ENCODE assay signal across 14 mouse cellular contexts in genomic region chr11:64968939-64969342, GRCm38 (mm10). TPM values are rescaled to one million over a fixed set of nuclear protein-coding genes. Genes with fewer than 3 reads are reported as not detected.
DNase-seq lines count a peak whose midpoint lies in the region; ATAC-seq and TF ChIP-seq lines count a peak whose summit lies in the region.
"Had no signal": no experiment of that assay in that cellular context is flagged by ENCODE, and none has a peak within 500 bp of the region (broad histone marks: within the 10 kb centered on the region; RNA-seq: fewer than 3 reads in every experiment).

No protein-coding gene starts in this region.

- no peak overlapping the region for H3K4me3 ChIP-seq in forebrain, embryonic 14.5 days (ENCODE audit: low read depth, low read length)
- no peak overlapping the region for H3K4me3 ChIP-seq in forebrain, embryonic 10.5 days
- H3K4me3 ChIP-seq in lung, postnatal 0 days (ENCODE audit: low read depth, low read length), result no peak overlapping the region
- H3K4me3 ChIP-seq: embryonic facial prominence, embryonic 15.5 days; forebrain, embryonic 13.5 days; heart, embryonic 15.5 days; layer of hippocampus, adult 2 months had no signal

- H3K9me3 ChIP-seq in forebrain, embryonic 14.5 days (replicated peaks; ENCODE audit: control insufficient read depth, low read length), result no peaks in the 10 kb centered on the region
- H3K9me3 ChIP-seq in forebrain, embryonic 10.5 days, result no peaks in the 10 kb centered on the region
- no peaks in the 10 kb centered on the region for H3K9me3 ChIP-seq in lung, postnatal 0 days (ENCODE audit: low read length)
- H3K9me3 ChIP-seq: embryonic facial prominence, embryonic 15.5 days; forebrain, embryonic 13.5 days; heart, embryonic 15.5 days had no signal

- ATAC-seq in forebrain, embryonic 14.5 days, result 0 out of 2 replicates have a peak, but pooled peaks have one; percentile 29
- ATAC-seq in lung, postnatal 0 days, result peak; percentile 14; the same call in 1 of the 2 replicates

- H3K4me1 ChIP-seq in forebrain, embryonic 14.5 days (ENCODE audit: control insufficient read depth, insufficient read depth, low read length), result no peaks in the 10 kb centered on the region; the same call in 1 of the 2 replicates
- peaks cover 9% of the 10 kb centered on the region for H3K4me1 ChIP-seq in forebrain, embryonic 10.5 days
- H3K4me1 ChIP-seq in lung, postnatal 0 days (ENCODE audit: insufficient read depth, low read depth, low read length), result no peaks in the 10 kb centered on the region
- H3K4me1 ChIP-seq: forebrain, embryonic 13.5 days; heart, embryonic 15.5 days had no signal

- no peak overlapping the region for H3K9ac ChIP-seq in forebrain, embryonic 14.5 days (ENCODE audit: low read length)
- H3K9ac ChIP-seq in lung, postnatal 0 days (replicated peaks; ENCODE audit: low read depth), result no peak overlapping the region
- H3K9ac ChIP-seq: embryonic facial prominence, embryonic 15.5 days; forebrain, embryonic 13.5 days; heart, embryonic 15.5 days; liver, postnatal 0 days had no signal

- no peak overlapping the region for H3K27ac ChIP-seq in forebrain, embryonic 14.5 days (ENCODE audit: low read depth, low read length)
- H3K27ac ChIP-seq in forebrain, embryonic 10.5 days, result no peak overlapping the region
- H3K27ac ChIP-seq in lung, postnatal 0 days (ENCODE audit: low read length), result no peak overlapping the region
- H3K27ac ChIP-seq: embryonic facial prominence, embryonic 15.5 days; forebrain, embryonic 13.5 days; heart, embryonic 15.5 days; kidney, postnatal 0 days; layer of hippocampus, adult 2 months had no signal

- no peak for TF ChIP-seq CTCF in lung, postnatal 0 days (IDR thresholded peaks at IDR 0.05)

- H3K4me2 ChIP-seq in forebrain, embryonic 14.5 days (ENCODE audit: low read length), result no peak overlapping the region
- H3K4me2 ChIP-seq in lung, postnatal 0 days (replicated peaks; ENCODE audit: low read depth, low read length), result no peak overlapping the region
- H3K4me2 ChIP-seq: embryonic facial prominence, embryonic 15.5 days; forebrain, embryonic 13.5 days; heart, embryonic 15.5 days had no signal

- peaks cover 5% of the 10 kb centered on the region; the same call in 1 of the 2 replicates for H3K27me3 ChIP-seq in forebrain, embryonic 14.5 days (replicated peaks; ENCODE audit: control insufficient read depth, insufficient read depth, low read length)
- peaks cover 21% of the 10 kb centered on the region for H3K27me3 ChIP-seq in forebrain, embryonic 10.5 days (ENCODE audit: poor library complexity, severe bottlenecking)
- H3K27me3 ChIP-seq in lung, postnatal 0 days (replicated peaks; ENCODE audit: insufficient read depth, low read length), result no peaks in the 10 kb centered on the region
- H3K27me3 ChIP-seq: Patski had no signal

- no peaks in the 10 kb centered on the region for H3K36me3 ChIP-seq in forebrain, embryonic 14.5 days (ENCODE audit: control insufficient read depth, insufficient read depth, low read length)
- no peaks in the 10 kb centered on the region for H3K36me3 ChIP-seq in forebrain, embryonic 10.5 days (replicated peaks)
- H3K36me3 ChIP-seq in lung, postnatal 0 days (ENCODE audit: insufficient read depth, low read length), result no peaks in the 10 kb centered on the region
- H3K36me3 ChIP-seq: embryonic facial prominence, embryonic 15.5 days; heart, embryonic 15.5 days had no signal

- DNase-seq in forebrain, embryonic 14.5 days (ENCODE audit: low spot score), result no peak
- DNase-seq in forebrain, embryonic 10.5 days (ENCODE audit: extremely low spot score, low spot score), result no peak
- no peak for DNase-seq in lung, postnatal 0 days (ENCODE audit: low spot score)
- no peak for DNase-seq in lung, postnatal 10 days
- DNase-seq in forelimb bud, embryonic 11.5 days (ENCODE audit: low read depth, low spot score), result peak; percentile 93
- DNase-seq in mesoderm, embryonic 11.5 days (ENCODE audit: low read depth, low spot score), result peak; percentile 56
- DNase-seq in thymus, postnatal 0 days (ENCODE audit: low spot score), result no peak

- TF ChIP-seq EP300 in lung, postnatal 0 days (IDR thresholded peaks at IDR 0.05), result no peak

- 68% methylated on average over 4 of the region's 4 CpGs for WGBS in forebrain, embryonic 14.5 days
- WGBS in forebrain, embryonic 10.5 days, result 60% methylated on average over 4 of the region's 4 CpGs
- WGBS in lung, postnatal 0 days, result 37% methylated on average over 4 of the region's 4 CpGs

RNA-seq across cellular contexts. Expression of gene Elac2, which starts 9.9 kb away (rescaled TPM):
- polyA plus RNA-seq in forebrain, embryonic 14.5 days (2014; fragmentation: Nextera tagmentation; extraction: Ambion mirVana), result 29.1 and 31.5 TPM in 2 replicates
- 39.9 and 40.3 TPM in 2 replicates for polyA plus RNA-seq in forebrain, embryonic 10.5 days (2016; fragmentation: Nextera tagmentation; extraction: Ambion mirVana)
- 9.9 and 10.9 TPM in 2 replicates for polyA plus RNA-seq in lung, postnatal 0 days (2015; fragmentation: Nextera tagmentation; extraction: Ambion mirVana)
- 24.5 and 26.9 TPM in 2 replicates for polyA plus RNA-seq in thymus, postnatal 0 days (2015; fragmentation: Nextera tagmentation; extraction: Ambion mirVana)

Comparison
In these comparisons a context has a peak if more than half of its experiments do, and no peak if none do; other contexts are left out.
1. DNase-seq: peak in forelimb bud, embryonic 11.5 days (single experiment) and mesoderm, embryonic 11.5 days (single experiment); none in forebrain, embryonic 14.5 days (single experiment), forebrain, embryonic 10.5 days (single experiment), lung, postnatal 0 days (single experiment), lung, postnatal 10 days (single experiment) and thymus, postnatal 0 days (single experiment).